Mouse (Mus musculus): Measurements from ENCODE around the gene Iqcd. TPM values are rescaled to one million over a fixed set of nuclear protein-coding genes. Genes with fewer than 3 reads are reported as not detected.

The Iqcd gene
- polyA plus RNA-seq, 1 experiment from 2014 or later, result 1.7 TPM

DNA sequence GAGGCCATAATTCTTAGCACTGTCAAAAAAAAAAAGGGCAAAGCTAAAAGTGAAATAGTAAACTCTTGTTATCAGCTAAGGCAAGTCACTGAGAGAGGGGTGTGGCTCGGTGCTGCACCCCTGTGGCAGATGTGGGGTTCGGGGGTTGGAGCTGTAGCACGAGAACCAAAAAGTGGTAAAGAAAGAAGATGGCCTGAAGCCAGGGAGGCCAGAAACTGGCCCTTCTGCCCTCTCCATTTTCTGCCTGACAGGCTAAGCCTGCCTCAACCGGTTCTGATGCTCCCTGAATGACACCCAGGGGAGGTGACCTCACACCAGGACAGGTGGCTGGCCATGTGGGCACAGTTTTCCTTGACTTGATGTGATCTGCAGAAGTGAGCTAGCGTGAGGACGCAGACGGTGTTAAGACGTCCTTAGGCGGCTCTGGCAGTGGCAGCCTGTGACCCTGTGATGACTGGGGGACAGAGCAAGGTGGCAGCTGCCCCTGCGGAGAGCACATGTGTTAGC lies 10.8 kb upstream of the Iqcd start:
- Histone ChIP-seq H3K36me3 (ENCODE audit: insufficient read depth, low read length) (no peaks in the 10 kb centered on the region), H3K4me1 (ENCODE audit: insufficient read depth, low read depth, low read length) (peaks cover 8% of the 10 kb centered on the region), H3K4me3 (ENCODE audit: low read depth, low read length) (no peak overlapping the region), H3K27ac (ENCODE audit: low read length) (no peak overlapping the region), H3K9me3 (ENCODE audit: low read length) (no peaks in the 10 kb centered on the region), H3K9ac (replicated peaks; ENCODE audit: low read depth) (no peak overlapping the region), H3K4me2 (replicated peaks; ENCODE audit: low read depth, low read length) (no peak overlapping the region), H3K27me3 (replicated peaks; ENCODE audit: insufficient read depth, low read length) (no peaks in the 10 kb centered on the region)
- DNase-seq (ENCODE audit: low spot score) (no peak), ATAC-seq (peak; percentile 7; the same call in 1 of the 2 replicates)
- 45% methylated on average over 10 of the region's 10 CpGs for WGBS
- TF ChIP-seq CTCF (IDR thresholded peaks at IDR 0.05) (peak; percentile 28), EP300 (IDR thresholded peaks at IDR 0.05) (no peak)

DNA sequence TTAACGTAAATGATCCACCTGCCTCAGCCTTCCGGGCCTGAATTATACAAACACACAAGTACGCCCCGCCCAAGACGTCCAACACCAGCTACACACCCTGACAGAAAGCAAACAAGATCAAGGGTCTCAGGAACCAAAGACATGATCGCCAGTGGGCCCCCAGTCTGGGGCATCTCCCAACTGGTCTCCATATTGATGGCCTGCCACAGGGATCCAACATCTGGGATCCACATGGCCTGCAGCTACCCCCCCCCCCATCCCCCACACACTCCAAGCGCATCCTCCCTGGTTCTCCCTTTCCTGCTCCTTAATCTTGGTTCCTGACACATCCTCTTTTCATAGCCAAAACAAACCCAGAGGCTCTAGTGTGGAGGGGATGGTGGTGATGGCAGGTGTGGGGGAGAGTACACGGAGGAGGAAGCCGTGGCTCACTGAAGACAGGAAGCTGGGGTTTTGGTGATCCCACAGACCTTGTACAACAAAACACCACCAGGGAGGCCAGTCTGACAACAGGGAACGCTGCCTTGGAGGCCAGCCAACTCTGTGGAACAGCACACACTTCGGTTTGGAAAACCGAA lies 10.2 kb upstream of the Iqcd start:
- 0 out of 2 replicates have a peak overlapping the region, but pooled peaks have one; percentile 14 for H3K4me2 ChIP-seq (replicated peaks; ENCODE audit: low read depth, low read length)
- peaks cover 8% of the 10 kb centered on the region for H3K4me1 ChIP-seq (ENCODE audit: insufficient read depth, low read depth, low read length)
- no peaks in the 10 kb centered on the region for H3K36me3 ChIP-seq (ENCODE audit: insufficient read depth, low read length)
- 26% methylated on average over 12 of the region's 12 CpGs for WGBS
- TF ChIP-seq EP300 (IDR thresholded peaks at IDR 0.05), result no peak
- TF ChIP-seq CTCF (IDR thresholded peaks at IDR 0.05), result no peak
- no peaks in the 10 kb centered on the region for H3K9me3 ChIP-seq (ENCODE audit: low read length)
- H3K4me3 ChIP-seq (ENCODE audit: low read depth, low read length), result no peak overlapping the region
- H3K27me3 ChIP-seq (replicated peaks; ENCODE audit: insufficient read depth, low read length), result no peaks in the 10 kb centered on the region
- DNase-seq (ENCODE audit: low spot score) (peak; percentile 63), ATAC-seq (peak; percentile 46; the same call in 1 of the 2 replicates)
- H3K27ac ChIP-seq (ENCODE audit: low read length), result 0 out of 2 replicates have a peak overlapping the region, but pooled peaks have one; percentile 32
- no peak overlapping the region for H3K9ac ChIP-seq (replicated peaks; ENCODE audit: low read depth)

- H3K27ac ChIP-seq (ENCODE audit: low read length), result peak overlapping the region; percentile 32; the same call in 1 of the 2 replicates
- no peaks in the 10 kb centered on the region for H3K36me3 ChIP-seq (ENCODE audit: insufficient read depth, low read length)
- H3K27me3 ChIP-seq (replicated peaks; ENCODE audit: insufficient read depth, low read length), result no peaks in the 10 kb centered on the region
- no peak overlapping the region for H3K4me3 ChIP-seq (ENCODE audit: low read depth, low read length)
- no peak overlapping the region for H3K9ac ChIP-seq (replicated peaks; ENCODE audit: low read depth)
- H3K9me3 ChIP-seq (ENCODE audit: low read length), result no peaks in the 10 kb centered on the region
- WGBS, result 48% methylated on average over 26 of the region's 26 CpGs
- H3K4me1 ChIP-seq (ENCODE audit: insufficient read depth, low read depth, low read length), result peaks cover 8% of the 10 kb centered on the region
- DNase-seq (ENCODE audit: low spot score) (peak; percentile 62), ATAC-seq (peak; percentile 21)
- TF ChIP-seq CTCF (IDR thresholded peaks at IDR 0.05), result no peak
- no peak for TF ChIP-seq EP300 (IDR thresholded peaks at IDR 0.05)
- 0 out of 2 replicates have a peak overlapping the region, but pooled peaks have one; percentile 14 for H3K4me2 ChIP-seq (replicated peaks; ENCODE audit: low read depth, low read length)
These were observed 9.5 kb upstream of the Iqcd start for GRCm38 (mm10) chr5:120579211-120579897.

- no peaks in the 10 kb centered on the region; the same call in 1 of the 2 replicates for H3K36me3 ChIP-seq (ENCODE audit: insufficient read depth, low read length)
- H3K4me1 ChIP-seq (ENCODE audit: insufficient read depth, low read depth, low read length), result peaks cover 8% of the 10 kb centered on the region
- no peaks in the 10 kb centered on the region for H3K27me3 ChIP-seq (replicated peaks; ENCODE audit: insufficient read depth, low read length)
- ATAC-seq (no peak), DNase-seq (ENCODE audit: low spot score) (no peak)
- no peak overlapping the region for H3K27ac ChIP-seq (ENCODE audit: low read length)
- no peak overlapping the region for H3K4me3 ChIP-seq (ENCODE audit: low read depth, low read length)
- 93% methylated on average over 26 of the region's 26 CpGs for WGBS
- no peak overlapping the region for H3K4me2 ChIP-seq (replicated peaks; ENCODE audit: low read depth, low read length)
- H3K9ac ChIP-seq (replicated peaks; ENCODE audit: low read depth), result no peak overlapping the region
- H3K9me3 ChIP-seq (ENCODE audit: low read length), result no peaks in the 10 kb centered on the region
- TF ChIP-seq EP300 (IDR thresholded peaks at IDR 0.05), result no peak
- TF ChIP-seq CTCF (IDR thresholded peaks at IDR 0.05), result no peak
These were observed 8.8 kb upstream of the Iqcd start for GRCm38 (mm10) chr5:120579898-120580626.

- H3K4me2 ChIP-seq (replicated peaks; ENCODE audit: low read depth, low read length), result no peak overlapping the region
- H3K9me3 ChIP-seq (ENCODE audit: low read length), result no peaks in the 10 kb centered on the region
- 65% methylated on average over 9 of the region's 9 CpGs for WGBS
- no peak overlapping the region for H3K27ac ChIP-seq (ENCODE audit: low read length)
- H3K36me3 ChIP-seq (ENCODE audit: insufficient read depth, low read length), result no peaks in the 10 kb centered on the region; the same call in 1 of the 2 replicates
- ATAC-seq (no peak), DNase-seq (ENCODE audit: low spot score) (no peak)
- TF ChIP-seq EP300 (IDR thresholded peaks at IDR 0.05) (no peak), CTCF (IDR thresholded peaks at IDR 0.05) (no peak)
- no peak overlapping the region for H3K4me3 ChIP-seq (ENCODE audit: low read depth, low read length)
- peaks cover 9% of the 10 kb centered on the region for H3K4me1 ChIP-seq (ENCODE audit: insufficient read depth, low read depth, low read length)
- no peak overlapping the region for H3K9ac ChIP-seq (replicated peaks; ENCODE audit: low read depth)
- H3K27me3 ChIP-seq (replicated peaks; ENCODE audit: insufficient read depth, low read length), result no peaks in the 10 kb centered on the region
These were observed 6.8 kb upstream of the Iqcd start for GRCm38 (mm10) chr5:120582002-120582401.

DNA sequence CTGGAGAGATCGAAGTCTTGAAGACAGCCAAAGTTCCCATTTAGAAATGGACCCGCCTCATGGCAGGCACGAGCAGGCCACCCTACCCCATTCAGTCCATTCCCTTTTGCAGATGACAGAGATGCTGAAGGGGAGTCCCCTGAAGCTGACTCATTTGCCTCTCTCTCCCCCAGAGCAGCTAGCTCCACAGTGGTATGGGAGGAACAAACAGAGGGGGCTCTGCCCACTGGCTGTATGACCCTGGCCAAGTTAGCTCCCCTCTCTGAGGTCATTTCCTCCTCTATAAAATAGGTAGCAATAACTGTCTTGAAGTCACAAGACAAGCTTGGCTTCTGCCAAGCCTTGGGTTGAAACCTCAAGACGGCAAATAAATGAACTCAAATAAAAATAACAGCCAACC lies 5.3 kb upstream of the Iqcd start:
- WGBS, result 91% methylated on average over 4 of the region's 4 CpGs
- Histone ChIP-seq H3K4me1 (ENCODE audit: insufficient read depth, low read depth, low read length) (peaks cover 19% of the 10 kb centered on the region), H3K27me3 (replicated peaks; ENCODE audit: insufficient read depth, low read length) (no peaks in the 10 kb centered on the region), H3K9me3 (ENCODE audit: low read length) (no peaks in the 10 kb centered on the region), H3K4me3 (ENCODE audit: low read depth, low read length) (no peak overlapping the region), H3K4me2 (replicated peaks; ENCODE audit: low read depth, low read length) (no peak overlapping the region), H3K36me3 (ENCODE audit: insufficient read depth, low read length) (no peaks in the 10 kb centered on the region; the same call in 1 of the 2 replicates), H3K9ac (replicated peaks; ENCODE audit: low read depth) (no peak overlapping the region), H3K27ac (ENCODE audit: low read length) (no peak overlapping the region)
- no peak for TF ChIP-seq EP300 (IDR thresholded peaks at IDR 0.05)
- no peak for TF ChIP-seq CTCF (IDR thresholded peaks at IDR 0.05)
- DNase-seq (ENCODE audit: low spot score) (no peak), ATAC-seq (no peak)
